Mouse (Mus musculus) stomach, embryonic 16.5 days (tissue): Measurements from ENCODE around the gene Hsd17b14. TPM values are rescaled to one million over a fixed set of nuclear protein-coding genes. Genes with fewer than 3 reads are reported as not detected.
"Not testable (repeated sequence)": the region's sequence is repeated elsewhere in the genome, so short reads cannot be mapped to it uniquely, and the experiment has no call there.

Source experiments
- ATAC-seq: fragments of 200-750 bp; cut with Nextera tagmentation; 2 replicates; pipeline ENCODE4 v1.8.0; 2017; ENCODE audit warnings: moderate number of reproducible peaks, moderate TSS enrichment; ENCODE audit not compliant: insufficient read depth, low FRiP score
- H3K27ac ChIP-seq: fragments of 300-500 bp; sonication (generic); 2 replicates; pipeline ENCODE4 v1.5.1; 2014; ENCODE audit warnings: low read length
- H3K27me3 ChIP-seq: fragments of 300-500 bp; sonication (generic); 2 replicates; pipeline ENCODE4 v1.6.1; 2014; ENCODE audit warnings: low read length, control low read depth, mixed read lengths; ENCODE audit not compliant: control insufficient read depth, insufficient read depth
- H3K36me3 ChIP-seq: fragments of 300-500 bp; sonication (generic); 2 replicates; pipeline ENCODE4 v1.6.1; 2014; ENCODE audit warnings: low read length; ENCODE audit not compliant: control insufficient read depth, insufficient read depth
- H3K4me1 ChIP-seq: fragments of 300-500 bp; sonication (generic); 2 replicates; pipeline ENCODE4 v1.6.1; 2014; ENCODE audit warnings: low read length, control low read depth, mixed read lengths; ENCODE audit not compliant: control insufficient read depth, insufficient read depth
- H3K4me2 ChIP-seq: fragments of 300-500 bp; sonication (generic); 2 replicates; pipeline ENCODE4 v1.6.1; 2014; ENCODE audit warnings: low read depth, low read length, mixed read lengths
- H3K4me3 ChIP-seq: fragments of 300-500 bp; sonication (generic); replicated peaks from 2 replicates; pipeline ENCODE4 v1.5.1; 2014; ENCODE audit warnings: mild to moderate bottlenecking, low read length
- H3K9ac ChIP-seq: fragments of 300-500 bp; sonication (generic); 2 replicates; pipeline ENCODE4 v1.6.1; 2014; ENCODE audit warnings: low read length
- H3K9me3 ChIP-seq: fragments of 300-500 bp; sonication (generic); replicated peaks from 2 replicates; pipeline ENCODE4 v1.6.1; 2016; ENCODE audit warnings: low read length, control low read depth; ENCODE audit not compliant: control insufficient read depth
- WGBS: fragments of 180-500 bp; shearing (Covaris S2); extraction: QIAGEN DNeasy Blood & Tissue Kit; methylation state at CpG from one replicate; pipeline ENCODE4 v1.1.7; 2014; 5-methylcytosine and 5-hydroxymethylcytosine counted together
- polyA plus RNA-seq: library from polyadenylated mRNA; unstranded; fragments of >200 nt; fragmentation: Nextera tagmentation; extraction: Ambion mirVana; gene quantifications from 2 replicates; pipeline ENCODE4 v1.2.1, GENCODE M21; 2015

The Hsd17b14 gene
- polyA plus RNA-seq, 1 experiment from 2014 or later = 2.9 TPM

GRCm38 (mm10) chr7:45526474-45527120 is 28.1 kb upstream of the Hsd17b14 start:
- peak overlapping the region; percentile 95 for H3K4me2 ChIP-seq
- 0 out of 2 replicates have a peak, but pooled peaks cover 11% of the 10 kb centered on the region for H3K36me3 ChIP-seq
- H3K4me1 ChIP-seq = peaks cover 42% of the 10 kb centered on the region
- no peak for ATAC-seq
- H3K4me3 ChIP-seq = peak overlapping the region; percentile 85
- no peaks in the 10 kb centered on the region for H3K27me3 ChIP-seq
- WGBS = 24% methylated on average over 7 of the region's 7 CpGs
- H3K9me3 ChIP-seq = no peaks in the 10 kb centered on the region
- H3K27ac ChIP-seq = peak overlapping the region; percentile 94
- peak overlapping the region; percentile 95 for H3K9ac ChIP-seq

GRCm38 (mm10) chr7:45527169-45527568 is 27.5 kb upstream of the Hsd17b14 start:
- H3K9ac ChIP-seq, H3K27me3 ChIP-seq, ATAC-seq, H3K4me3 ChIP-seq, H3K9me3 ChIP-seq, H3K4me2 ChIP-seq: not testable (repeated sequence)
- Histone ChIP-seq H3K4me1 (peaks cover 42% of the 10 kb centered on the region), H3K27ac (0 out of 2 replicates have a peak overlapping the region, but pooled peaks have one; percentile 94), H3K36me3 (0 out of 2 replicates have a peak, but pooled peaks cover 11% of the 10 kb centered on the region)
- 88% methylated on average over 6 of the region's 6 CpGs for WGBS

- Histone ChIP-seq H3K27ac (peak overlapping the region; percentile 36; the same call in 1 of the 2 replicates), H3K4me1 (peaks cover 24% of the 10 kb centered on the region), H3K27me3 (no peaks in the 10 kb centered on the region), H3K4me3 (no peak overlapping the region), H3K4me2 (no peak overlapping the region), H3K9me3 (no peaks in the 10 kb centered on the region), H3K36me3 (no peaks in the 10 kb centered on the region), H3K9ac (peak overlapping the region; percentile 31; the same call in 1 of the 2 replicates)
- ATAC-seq = no peak
- WGBS = 11% methylated on average over 6 of the region's 6 CpGs
Measured at GRCm38 (mm10) chr7:45529461-45529860, 25.2 kb upstream of the Hsd17b14 start.

GRCm38 (mm10) chr7:45530643-45531042 is 24.1 kb upstream of the Hsd17b14 start:
- 36% methylated on average over 2 of the region's 2 CpGs for WGBS
- Histone ChIP-seq H3K36me3 (no peaks in the 10 kb centered on the region), H3K9ac (no peak overlapping the region; the same call in 1 of the 2 replicates), H3K4me1 (peaks cover 13% of the 10 kb centered on the region), H3K27me3 (no peaks in the 10 kb centered on the region), H3K4me3 (no peak overlapping the region), H3K4me2 (peak overlapping the region; percentile 31), H3K9me3 (no peaks in the 10 kb centered on the region), H3K27ac (peak overlapping the region; percentile 43)
- ATAC-seq = no peak

GRCm38 (mm10) chr7:45535676-45536075 is 19.0 kb upstream of the Hsd17b14 start:
- Histone ChIP-seq H3K4me1 (peaks cover 5% of the 10 kb centered on the region; the same call in 1 of the 2 replicates), H3K27me3 (no peaks in the 10 kb centered on the region), H3K9me3 (no peaks in the 10 kb centered on the region), H3K9ac (no peak overlapping the region), H3K4me3 (no peak overlapping the region), H3K27ac (no peak overlapping the region), H3K36me3 (no peaks in the 10 kb centered on the region), H3K4me2 (no peak overlapping the region)
- 62% methylated on average over 1 of the region's 1 CpGs for WGBS
- no peak for ATAC-seq

GRCm38 (mm10) chr7:45537602-45538001 is 17.1 kb upstream of the Hsd17b14 start:
- no peaks in the 10 kb centered on the region for H3K36me3 ChIP-seq
- peak overlapping the region; percentile 87 for H3K4me2 ChIP-seq
- H3K9me3 ChIP-seq = no peaks in the 10 kb centered on the region
- H3K27ac ChIP-seq = no peak overlapping the region
- no peak for ATAC-seq
- WGBS = 86% methylated on average over 10 of the region's 10 CpGs
- peak overlapping the region; percentile 59 for H3K4me3 ChIP-seq
- H3K4me1 ChIP-seq = 0 out of 2 replicates have a peak, but pooled peaks cover 5% of the 10 kb centered on the region
- H3K27me3 ChIP-seq = no peaks in the 10 kb centered on the region
- H3K9ac ChIP-seq = peak overlapping the region; percentile 77

GRCm38 (mm10) chr7:45538163-45539041 is 16.3 kb upstream of the Hsd17b14 start:
- 2% methylated on average over 29 of the region's 29 CpGs for WGBS
- peak overlapping the region; percentile 87 for H3K4me2 ChIP-seq
- H3K27ac ChIP-seq = no peak overlapping the region; the same call in 1 of the 2 replicates
- peak overlapping the region; percentile 59 for H3K4me3 ChIP-seq
- no peaks in the 10 kb centered on the region for H3K27me3 ChIP-seq
- 0 out of 2 replicates have a peak, but pooled peaks cover 5% of the 10 kb centered on the region for H3K4me1 ChIP-seq
- peak; percentile 77 for ATAC-seq
- H3K9ac ChIP-seq = peak overlapping the region; percentile 77
- no peaks in the 10 kb centered on the region for H3K36me3 ChIP-seq
- no peaks in the 10 kb centered on the region for H3K9me3 ChIP-seq

- WGBS = 76% methylated on average over 3 of the region's 3 CpGs
- H3K36me3 ChIP-seq = no peaks in the 10 kb centered on the region
- H3K27ac ChIP-seq = no peak overlapping the region
- H3K4me1 ChIP-seq = 0 out of 2 replicates have a peak, but pooled peaks cover 5% of the 10 kb centered on the region
- no peak overlapping the region for H3K4me3 ChIP-seq
- H3K9ac ChIP-seq = no peak overlapping the region
- no peak for ATAC-seq
- no peaks in the 10 kb centered on the region for H3K9me3 ChIP-seq
- H3K4me2 ChIP-seq = no peak overlapping the region
- H3K27me3 ChIP-seq = no peaks in the 10 kb centered on the region
Measured at GRCm38 (mm10) chr7:45539095-45539494, 15.6 kb upstream of the Hsd17b14 start.

GRCm38 (mm10) chr7:45540213-45540612 is 14.5 kb upstream of the Hsd17b14 start:
- WGBS = 53% methylated on average over 2 of the region's 2 CpGs
- H3K4me3 ChIP-seq = no peak overlapping the region
- H3K36me3 ChIP-seq = no peaks in the 10 kb centered on the region
- 0 out of 2 replicates have a peak, but pooled peaks cover 5% of the 10 kb centered on the region for H3K4me1 ChIP-seq
- H3K9me3 ChIP-seq = no peaks in the 10 kb centered on the region
- H3K4me2 ChIP-seq = no peak overlapping the region
- no peak for ATAC-seq
- H3K9ac ChIP-seq = no peak overlapping the region
- H3K27ac ChIP-seq = no peak overlapping the region
- no peaks in the 10 kb centered on the region for H3K27me3 ChIP-seq
